In genomic region chr3:154536134-154536533, GRCm38 (mm10) we compare ENCODE assay signal across 20 mouse cellular contexts.
"Had no signal": no experiment of that assay in that cellular context is flagged by ENCODE, and none has a peak within 500 bp of the region (broad histone marks: within the 10 kb centered on the region; RNA-seq: fewer than 3 reads in every experiment).

No protein-coding gene starts in this region.

- H3K27ac ChIP-seq: liver, embryonic 14.5 days; lung, embryonic 15.5 days; macrophage; midbrain, embryonic 13.5 days; midbrain, embryonic 15.5 days; neural tube, embryonic 12.5 days had no signal

- H3K4me3 ChIP-seq: lung, embryonic 15.5 days; megakaryocyte, embryonic 14.5 days; midbrain, embryonic 13.5 days; midbrain, embryonic 15.5 days; neural tube, embryonic 12.5 days had no signal

- H3K36me3 ChIP-seq: lung, embryonic 15.5 days; midbrain, embryonic 13.5 days; midbrain, embryonic 15.5 days; neural tube, embryonic 12.5 days had no signal

- H3K9me3 ChIP-seq: lung, embryonic 15.5 days; megakaryocyte, embryonic 14.5 days; midbrain, embryonic 13.5 days; midbrain, embryonic 15.5 days; neural tube, embryonic 12.5 days had no signal

- H3K4me1 ChIP-seq: lung, embryonic 15.5 days; megakaryocyte, embryonic 14.5 days; midbrain, embryonic 13.5 days; midbrain, embryonic 15.5 days; neural tube, embryonic 12.5 days had no signal

- H3K27me3 ChIP-seq: lung, embryonic 15.5 days; megakaryocyte, embryonic 14.5 days; midbrain, embryonic 13.5 days; midbrain, embryonic 15.5 days; neural tube, embryonic 12.5 days had no signal

- DNase-seq: lung, adult 2 months; lung, postnatal 14 days; lung, postnatal 36 days; retina, postnatal 1 day; right cerebral cortex, adult 18-20 months; right cerebral cortex, postnatal 25 days; right cerebral cortex, postnatal 4 days; spleen, adult 18-20 months; thymus, adult 18-20 months; thymus, postnatal 14 days; thymus, postnatal 36 days had no signal

- ATAC-seq: lung, postnatal 0 days; midbrain, embryonic 13.5 days; midbrain, embryonic 15.5 days had no signal

- H3K9ac ChIP-seq: liver, embryonic 14.5 days; lung, embryonic 15.5 days; midbrain, embryonic 13.5 days; midbrain, embryonic 15.5 days; neural tube, embryonic 12.5 days had no signal

- H3K4me2 ChIP-seq: lung, embryonic 15.5 days; midbrain, embryonic 11.5 days; midbrain, embryonic 13.5 days; midbrain, embryonic 15.5 days; neural tube, embryonic 12.5 days had no signal
